Mouse (Mus musculus): ENCODE results near the gene Olfr402.

- no peak for TF ChIP-seq POLR2A (IDR thresholded peaks at IDR 0.05; ENCODE audit: low read depth, low read length)
- TF ChIP-seq CTCF (IDR thresholded peaks at IDR 0.05; ENCODE audit: borderline replicate concordance, insufficient read depth, low read length), result no peak
These were observed 30.4 kb downstream of the Olfr402 start for GRCm38 (mm10) chr11:74183745-74184144.

All from embryonic fibroblast, embryonic 13.5 days (primary cell).